Mouse (Mus musculus): ENCODE data around the gene Amn1. TPM values are rescaled to one million over a fixed set of nuclear protein-coding genes. Genes with fewer than 3 reads are reported as not detected.
A peak's percentile ranks its signal among the peaks of the same experiment; 100 is the strongest.
"Not testable (repeated sequence)": the region's sequence is repeated elsewhere in the genome, so short reads cannot be mapped to it uniquely, and the experiment has no call there.

Gene Amn1
- polyA plus RNA-seq, 1 experiment, result 11.3 TPM

- H3K4me3 ChIP-seq (ENCODE audit: control insufficient read depth, insufficient read depth, low read length), result no peak overlapping the region
- no peaks in the 10 kb centered on the region for H3K27me3 ChIP-seq (ENCODE audit: control insufficient read depth, insufficient read depth, low read length)
- no peaks in the 10 kb centered on the region for H3K4me1 ChIP-seq (replicated peaks; ENCODE audit: control insufficient read depth, insufficient read depth, low read length)
- WGBS, result 89% methylated on average over 3 of the region's 3 CpGs
- no peaks in the 10 kb centered on the region for H3K36me3 ChIP-seq (ENCODE audit: control insufficient read depth, insufficient read depth, low read length)
- TF ChIP-seq CTCF (IDR thresholded peaks at IDR 0.05; ENCODE audit: borderline replicate concordance, control insufficient read depth, extremely low read depth, insufficient read depth, low read length, poor library complexity), result no peak
- TF ChIP-seq POLR2A (IDR thresholded peaks at IDR 0.05; ENCODE audit: control insufficient read depth, extremely low read depth, insufficient read depth, low read length, poor library complexity), result no peak
- DNase-seq, result no peak
- no peak overlapping the region for H3K27ac ChIP-seq (ENCODE audit: control insufficient read depth, insufficient read depth, low read length)
Measured at GRCm38 (mm10) chr6:149197116-149197515, 8.6 kb upstream of the Amn1 start.

- Histone ChIP-seq H3K4me3 (ENCODE audit: control insufficient read depth, insufficient read depth, low read length) (no peak overlapping the region), H3K4me1 (replicated peaks; ENCODE audit: control insufficient read depth, insufficient read depth, low read length) (0 out of 2 replicates have a peak, but pooled peaks cover 2% of the 10 kb centered on the region), H3K27ac (ENCODE audit: control insufficient read depth, insufficient read depth, low read length) (no peak overlapping the region), H3K36me3 (ENCODE audit: control insufficient read depth, insufficient read depth, low read length) (no peaks in the 10 kb centered on the region), H3K27me3 (ENCODE audit: control insufficient read depth, insufficient read depth, low read length) (no peaks in the 10 kb centered on the region)
- TF ChIP-seq CTCF (IDR thresholded peaks at IDR 0.05; ENCODE audit: borderline replicate concordance, control insufficient read depth, extremely low read depth, insufficient read depth, low read length, poor library complexity) (no peak), POLR2A (IDR thresholded peaks at IDR 0.05; ENCODE audit: control insufficient read depth, extremely low read depth, insufficient read depth, low read length, poor library complexity) (no peak)
- no peak for DNase-seq
- WGBS, result 37% methylated on average over 5 of the region's 5 CpGs
Measured at GRCm38 (mm10) chr6:149193276-149193905, 4.9 kb upstream of the Amn1 start.

GRCm38 (mm10) chr6:149191951-149192350 lies 3.4 kb upstream of the Amn1 start:
- H3K27ac ChIP-seq (ENCODE audit: control insufficient read depth, insufficient read depth, low read length); H3K27me3 ChIP-seq (ENCODE audit: control insufficient read depth, insufficient read depth, low read length): not testable (repeated sequence)

GRCm38 (mm10) chr6:149189340-149189922 lies 919 bp upstream of the Amn1 start:
- TF ChIP-seq POLR2A (IDR thresholded peaks at IDR 0.05; ENCODE audit: control insufficient read depth, extremely low read depth, insufficient read depth, low read length, poor library complexity) (no peak), CTCF (IDR thresholded peaks at IDR 0.05; ENCODE audit: borderline replicate concordance, control insufficient read depth, extremely low read depth, insufficient read depth, low read length, poor library complexity) (no peak)
- peaks cover 5% of the 10 kb centered on the region; the same call in 1 of the 2 replicates for H3K4me1 ChIP-seq (replicated peaks; ENCODE audit: control insufficient read depth, insufficient read depth, low read length)

More at GRCm38 (mm10) chr6:149191951-149192350, 3.4 kb upstream of the Amn1 start:
- H3K36me3 ChIP-seq (ENCODE audit: control insufficient read depth, insufficient read depth, low read length); H3K4me1 ChIP-seq (replicated peaks; ENCODE audit: control insufficient read depth, insufficient read depth, low read length); H3K4me3 ChIP-seq (ENCODE audit: control insufficient read depth, insufficient read depth, low read length); DNase-seq: not testable (repeated sequence)
- WGBS, result 95% methylated on average over 5 of the region's 5 CpGs

GRCm38 (mm10) chr6:149188925-149189257 lies 379 bp upstream of the Amn1 start:
- peaks cover 5% of the 10 kb centered on the region; the same call in 1 of the 2 replicates for H3K4me1 ChIP-seq (replicated peaks; ENCODE audit: control insufficient read depth, insufficient read depth, low read length)
- WGBS, result 31% methylated on average over 8 of the region's 8 CpGs
- peak overlapping the region; percentile 97 for H3K4me3 ChIP-seq (ENCODE audit: control insufficient read depth, insufficient read depth, low read length)
- DNase-seq, result no peak
- H3K27me3 ChIP-seq (ENCODE audit: control insufficient read depth, insufficient read depth, low read length), result no peaks in the 10 kb centered on the region
- no peaks in the 10 kb centered on the region for H3K36me3 ChIP-seq (ENCODE audit: control insufficient read depth, insufficient read depth, low read length)
- no peak overlapping the region for H3K27ac ChIP-seq (ENCODE audit: control insufficient read depth, insufficient read depth, low read length)
- no peak for TF ChIP-seq POLR2A (IDR thresholded peaks at IDR 0.05; ENCODE audit: control insufficient read depth, extremely low read depth, insufficient read depth, low read length, poor library complexity)
- TF ChIP-seq CTCF (IDR thresholded peaks at IDR 0.05; ENCODE audit: borderline replicate concordance, control insufficient read depth, extremely low read depth, insufficient read depth, low read length, poor library complexity), result no peak

More at GRCm38 (mm10) chr6:149189340-149189922, 919 bp upstream of the Amn1 start:
- Histone ChIP-seq H3K4me3 (ENCODE audit: control insufficient read depth, insufficient read depth, low read length) (no peak overlapping the region), H3K27me3 (ENCODE audit: control insufficient read depth, insufficient read depth, low read length) (no peaks in the 10 kb centered on the region), H3K27ac (ENCODE audit: control insufficient read depth, insufficient read depth, low read length) (no peak overlapping the region), H3K36me3 (ENCODE audit: control insufficient read depth, insufficient read depth, low read length) (no peaks in the 10 kb centered on the region)
- WGBS, result 94% methylated on average over 16 of the region's 16 CpGs
- DNase-seq, result no peak

- Histone ChIP-seq H3K36me3 (ENCODE audit: control insufficient read depth, insufficient read depth, low read length) (peaks cover 5% of the 10 kb centered on the region), H3K4me1 (replicated peaks; ENCODE audit: control insufficient read depth, insufficient read depth, low read length) (peaks cover 6% of the 10 kb centered on the region), H3K4me3 (ENCODE audit: control insufficient read depth, insufficient read depth, low read length) (no peak overlapping the region), H3K27me3 (ENCODE audit: control insufficient read depth, insufficient read depth, low read length) (no peaks in the 10 kb centered on the region), H3K27ac (ENCODE audit: control insufficient read depth, insufficient read depth, low read length) (no peak overlapping the region)
- 70% methylated on average over 1 of the region's 1 CpGs for WGBS
- TF ChIP-seq CTCF (IDR thresholded peaks at IDR 0.05; ENCODE audit: borderline replicate concordance, control insufficient read depth, extremely low read depth, insufficient read depth, low read length, poor library complexity) (no peak), POLR2A (IDR thresholded peaks at IDR 0.05; ENCODE audit: control insufficient read depth, extremely low read depth, insufficient read depth, low read length, poor library complexity) (no peak)
- no peak for DNase-seq
Measured at GRCm38 (mm10) chr6:149187371-149187770, 1.1 kb downstream of the Amn1 start.
